Mouse (Mus musculus) cerebellum, adult 2 months (tissue): ENCODE results near the gene Dars2.

ENCODE experiments used
- CTCF ChIP-seq: fragments of 200-500 bp; IDR thresholded peaks from 2 replicates; pipeline ENCODE4 v1.5.1; 2011; ENCODE audit warnings: low read depth, mild to moderate bottlenecking, control low read depth, low read length, moderate library complexity, borderline replicate concordance; ENCODE audit not compliant: insufficient read depth
- POLR2A ChIP-seq: fragments of 200-500 bp; IDR thresholded peaks from 2 replicates; pipeline ENCODE4 v1.6.1; 2011; ENCODE audit warnings: low read length, control low read depth, borderline replicate concordance; ENCODE audit not compliant: insufficient read depth

DNA sequence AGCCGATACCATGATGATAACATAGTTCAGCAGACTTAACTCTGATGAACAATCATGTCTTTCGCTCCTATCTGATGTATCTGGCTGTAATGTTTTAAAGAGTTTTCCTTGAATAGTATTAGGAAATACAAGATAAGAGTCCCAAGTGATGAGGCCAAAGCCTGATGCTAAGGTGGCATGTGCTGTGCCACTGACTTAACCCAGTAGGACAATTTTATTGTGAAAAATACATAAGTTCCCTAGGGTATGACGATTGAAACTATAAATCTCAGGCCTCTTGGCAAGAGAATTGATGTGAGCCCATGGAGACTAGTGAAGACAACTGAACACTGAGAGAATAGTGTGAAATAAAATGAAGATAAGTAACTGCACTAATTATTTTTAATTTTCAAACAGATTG, 32.9 kb downstream of the Dars2 start:
- no peak for TF ChIP-seq POLR2A
- TF ChIP-seq CTCF = no peak
